Mouse (Mus musculus): ENCODE measurements around the gene Rpl35. TPM values are rescaled to one million over a fixed set of nuclear protein-coding genes. Genes with fewer than 3 reads are reported as not detected.

The Rpl35 gene
- polyA plus RNA-seq, 1 experiment from 2014 or later = 930 TPM

DNA sequence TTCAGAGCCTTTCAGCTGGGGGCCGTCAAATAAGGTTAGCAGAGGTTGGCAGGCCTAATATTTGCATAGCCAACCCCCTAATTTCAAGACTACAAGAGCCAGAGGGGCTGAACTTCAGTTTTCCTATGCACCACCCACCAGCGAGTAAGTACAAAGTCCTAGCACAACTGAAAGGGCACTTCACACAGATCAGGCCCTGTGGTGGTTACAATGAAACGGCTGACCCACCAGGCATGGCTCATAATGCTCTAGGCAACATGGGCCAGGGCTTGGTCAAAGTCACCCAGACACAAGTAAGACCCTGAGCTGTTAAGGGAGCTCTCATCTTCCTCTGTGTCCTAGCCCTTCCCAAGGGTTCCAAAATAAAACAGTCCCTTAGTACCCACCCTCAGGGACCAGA is 3.6 kb downstream of the Rpl35 start:
- no peak overlapping the region for H3K4me2 ChIP-seq (ENCODE audit: low read depth, low read length)
- peaks cover 29% of the 10 kb centered on the region for H3K4me1 ChIP-seq (replicated peaks; ENCODE audit: control insufficient read depth, insufficient read depth, low read length)
- ATAC-seq (ENCODE audit: low read depth) = no peak
- no peak overlapping the region for H3K27ac ChIP-seq (ENCODE audit: low read length)
- H3K27me3 ChIP-seq (ENCODE audit: control insufficient read depth, insufficient read depth, low read depth, low read length) = no peaks in the 10 kb centered on the region
- 75% methylated on average over 3 of the region's 3 CpGs for WGBS
- peaks cover 34% of the 10 kb centered on the region for H3K36me3 ChIP-seq (ENCODE audit: control insufficient read depth, insufficient read depth, low read length)
- H3K9ac ChIP-seq (ENCODE audit: low read length) = no peak overlapping the region
- H3K4me3 ChIP-seq (ENCODE audit: low read length) = no peak overlapping the region
- H3K9me3 ChIP-seq (ENCODE audit: control insufficient read depth, low read length) = no peaks in the 10 kb centered on the region

DNA sequence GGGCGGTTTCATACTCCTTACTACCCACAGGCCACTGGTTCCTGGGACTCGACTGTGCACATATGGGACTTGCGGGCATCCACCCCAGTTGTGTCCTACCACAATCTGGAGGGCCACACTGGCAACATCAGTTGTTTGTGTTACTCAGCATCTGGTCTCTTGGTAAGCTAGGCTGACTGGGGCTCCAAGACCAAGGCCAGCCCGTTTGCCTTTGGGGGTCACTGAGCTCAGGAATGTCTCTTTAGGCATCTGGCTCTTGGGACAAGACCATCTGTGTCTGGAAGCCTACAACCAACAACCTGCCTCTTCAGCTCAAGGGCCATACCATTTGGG is 4.9 kb downstream of the Rpl35 start:
- H3K27ac ChIP-seq (ENCODE audit: low read length) = no peak overlapping the region
- peaks cover 34% of the 10 kb centered on the region for H3K36me3 ChIP-seq (ENCODE audit: control insufficient read depth, insufficient read depth, low read length)
- H3K4me1 ChIP-seq (replicated peaks; ENCODE audit: control insufficient read depth, insufficient read depth, low read length) = peaks cover 21% of the 10 kb centered on the region
- no peaks in the 10 kb centered on the region for H3K27me3 ChIP-seq (ENCODE audit: control insufficient read depth, insufficient read depth, low read depth, low read length)
- H3K4me3 ChIP-seq (ENCODE audit: low read length) = no peak overlapping the region
- no peak for ATAC-seq (ENCODE audit: low read depth)
- WGBS = 81% methylated on average over 4 of the region's 4 CpGs
- no peaks in the 10 kb centered on the region for H3K9me3 ChIP-seq (ENCODE audit: control insufficient read depth, low read length)
- no peak overlapping the region for H3K9ac ChIP-seq (ENCODE audit: low read length)
- H3K4me2 ChIP-seq (ENCODE audit: low read depth, low read length) = no peak overlapping the region

GRCm38 (mm10) chr2:38999910-39000586 is 5.4 kb downstream of the Rpl35 start:
- Histone ChIP-seq H3K4me3 (ENCODE audit: low read length) (no peak overlapping the region), H3K4me1 (replicated peaks; ENCODE audit: control insufficient read depth, insufficient read depth, low read length) (peaks cover 21% of the 10 kb centered on the region), H3K4me2 (ENCODE audit: low read depth, low read length) (no peak overlapping the region), H3K36me3 (ENCODE audit: control insufficient read depth, insufficient read depth, low read length) (peaks cover 34% of the 10 kb centered on the region), H3K9me3 (ENCODE audit: control insufficient read depth, low read length) (no peaks in the 10 kb centered on the region), H3K27me3 (ENCODE audit: control insufficient read depth, insufficient read depth, low read depth, low read length) (no peaks in the 10 kb centered on the region), H3K27ac (ENCODE audit: low read length) (no peak overlapping the region), H3K9ac (ENCODE audit: low read length) (no peak overlapping the region)
- no peak for ATAC-seq (ENCODE audit: low read depth)
- WGBS = 67% methylated on average over 8 of the region's 8 CpGs

GRCm38 (mm10) chr2:38999381-38999780 is 6.0 kb downstream of the Rpl35 start:
- Histone ChIP-seq H3K9me3 (ENCODE audit: control insufficient read depth, low read length) (no peaks in the 10 kb centered on the region), H3K36me3 (ENCODE audit: control insufficient read depth, insufficient read depth, low read length) (peaks cover 34% of the 10 kb centered on the region), H3K9ac (ENCODE audit: low read length) (no peak overlapping the region), H3K4me1 (replicated peaks; ENCODE audit: control insufficient read depth, insufficient read depth, low read length) (peaks cover 21% of the 10 kb centered on the region), H3K4me3 (ENCODE audit: low read length) (no peak overlapping the region), H3K4me2 (ENCODE audit: low read depth, low read length) (no peak overlapping the region), H3K27ac (ENCODE audit: low read length) (no peak overlapping the region; the same call in 1 of the 2 replicates), H3K27me3 (ENCODE audit: control insufficient read depth, insufficient read depth, low read depth, low read length) (no peaks in the 10 kb centered on the region)
- no peak for ATAC-seq (ENCODE audit: low read depth)
- WGBS = 34% methylated on average over 4 of the region's 4 CpGs

GRCm38 (mm10) chr2:38997386-38998374 is 7.7 kb downstream of the Rpl35 start, which contains the start of gene Wdr38:
Gene Wdr38, plus strand, starts transcription at chr2:38997476.
- WGBS = 10% methylated on average over 33 of the region's 33 CpGs
- Histone ChIP-seq H3K36me3 (ENCODE audit: control insufficient read depth, insufficient read depth, low read length) (peaks cover 26% of the 10 kb centered on the region), H3K9me3 (ENCODE audit: control insufficient read depth, low read length) (no peaks in the 10 kb centered on the region), H3K4me3 (ENCODE audit: low read length) (peak within 1 kb of the TSS; percentile 58), H3K27me3 (ENCODE audit: control insufficient read depth, insufficient read depth, low read depth, low read length) (no peaks in the 10 kb centered on the region), H3K27ac (ENCODE audit: low read length) (peak within 1 kb of the TSS; percentile 61; the same call in 1 of the 2 replicates), H3K4me2 (ENCODE audit: low read depth, low read length) (peak within 1 kb of the TSS; percentile 76), H3K9ac (ENCODE audit: low read length) (peak within 1 kb of the TSS; percentile 72), H3K4me1 (replicated peaks; ENCODE audit: control insufficient read depth, insufficient read depth, low read length) (peaks cover 7% of the 10 kb centered on the region)
- ATAC-seq (ENCODE audit: low read depth) = peak; percentile 95

GRCm38 (mm10) chr2:38992452-38992851 is 13.0 kb downstream of the Rpl35 start:
- Histone ChIP-seq H3K36me3 (ENCODE audit: control insufficient read depth, insufficient read depth, low read length) (no peaks in the 10 kb centered on the region), H3K27ac (ENCODE audit: low read length) (no peak overlapping the region), H3K9me3 (ENCODE audit: control insufficient read depth, low read length) (no peaks in the 10 kb centered on the region), H3K4me2 (ENCODE audit: low read depth, low read length) (no peak overlapping the region), H3K4me3 (ENCODE audit: low read length) (no peak overlapping the region), H3K4me1 (replicated peaks; ENCODE audit: control insufficient read depth, insufficient read depth, low read length) (peaks cover under 1% of the 10 kb centered on the region), H3K9ac (ENCODE audit: low read length) (no peak overlapping the region), H3K27me3 (ENCODE audit: control insufficient read depth, insufficient read depth, low read depth, low read length) (no peaks in the 10 kb centered on the region)
- peak; percentile 9; the same call in 1 of the 2 replicates for ATAC-seq (ENCODE audit: low read depth)
- 21% methylated on average over 4 of the region's 4 CpGs for WGBS

- no peak overlapping the region for H3K4me3 ChIP-seq (ENCODE audit: low read length)
- no peak overlapping the region for H3K27ac ChIP-seq (ENCODE audit: low read length)
- H3K9ac ChIP-seq (ENCODE audit: low read length) = no peak overlapping the region
- H3K36me3 ChIP-seq (ENCODE audit: control insufficient read depth, insufficient read depth, low read length) = no peaks in the 10 kb centered on the region
- H3K27me3 ChIP-seq (ENCODE audit: control insufficient read depth, insufficient read depth, low read depth, low read length) = no peaks in the 10 kb centered on the region
- no peaks in the 10 kb centered on the region for H3K9me3 ChIP-seq (ENCODE audit: control insufficient read depth, low read length)
- H3K4me1 ChIP-seq (replicated peaks; ENCODE audit: control insufficient read depth, insufficient read depth, low read length) = no peaks in the 10 kb centered on the region
- H3K4me2 ChIP-seq (ENCODE audit: low read depth, low read length) = no peak overlapping the region
- 49% methylated on average over 4 of the region's 4 CpGs for WGBS
- no peak for ATAC-seq (ENCODE audit: low read depth)
These were observed 13.4 kb downstream of the Rpl35 start for GRCm38 (mm10) chr2:38992004-38992403.

DNA sequence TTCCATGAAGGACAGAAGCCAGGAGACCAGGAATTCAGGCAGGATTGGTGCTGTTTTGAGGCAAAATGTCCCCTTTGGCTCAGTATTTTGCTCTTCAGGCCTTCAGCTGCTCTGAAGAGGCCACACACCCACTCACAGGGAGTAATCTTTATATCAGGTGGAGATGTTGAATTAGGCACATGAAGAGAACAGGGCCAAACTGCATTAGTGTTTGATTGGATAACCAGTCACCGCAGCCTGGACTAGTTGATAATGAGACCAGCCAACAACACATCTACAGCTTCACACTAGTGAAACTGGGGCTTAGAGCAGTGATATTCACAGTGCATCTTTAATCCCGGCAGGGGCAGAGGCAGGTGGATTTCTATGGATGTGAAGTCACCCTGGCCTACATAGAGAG is 16.5 kb downstream of the Rpl35 start:
- Histone ChIP-seq H3K4me1 (replicated peaks; ENCODE audit: control insufficient read depth, insufficient read depth, low read length) (no peaks in the 10 kb centered on the region), H3K4me3 (ENCODE audit: low read length) (no peak overlapping the region), H3K27ac (ENCODE audit: low read length) (no peak overlapping the region), H3K9ac (ENCODE audit: low read length) (no peak overlapping the region), H3K36me3 (ENCODE audit: control insufficient read depth, insufficient read depth, low read length) (no peaks in the 10 kb centered on the region), H3K4me2 (ENCODE audit: low read depth, low read length) (no peak overlapping the region), H3K27me3 (ENCODE audit: control insufficient read depth, insufficient read depth, low read depth, low read length) (no peaks in the 10 kb centered on the region), H3K9me3 (ENCODE audit: control insufficient read depth, low read length) (no peaks in the 10 kb centered on the region)
- no peak for ATAC-seq (ENCODE audit: low read depth)
- 83% methylated on average over 2 of the region's 2 CpGs for whole genome bisulfite sequencing

DNA sequence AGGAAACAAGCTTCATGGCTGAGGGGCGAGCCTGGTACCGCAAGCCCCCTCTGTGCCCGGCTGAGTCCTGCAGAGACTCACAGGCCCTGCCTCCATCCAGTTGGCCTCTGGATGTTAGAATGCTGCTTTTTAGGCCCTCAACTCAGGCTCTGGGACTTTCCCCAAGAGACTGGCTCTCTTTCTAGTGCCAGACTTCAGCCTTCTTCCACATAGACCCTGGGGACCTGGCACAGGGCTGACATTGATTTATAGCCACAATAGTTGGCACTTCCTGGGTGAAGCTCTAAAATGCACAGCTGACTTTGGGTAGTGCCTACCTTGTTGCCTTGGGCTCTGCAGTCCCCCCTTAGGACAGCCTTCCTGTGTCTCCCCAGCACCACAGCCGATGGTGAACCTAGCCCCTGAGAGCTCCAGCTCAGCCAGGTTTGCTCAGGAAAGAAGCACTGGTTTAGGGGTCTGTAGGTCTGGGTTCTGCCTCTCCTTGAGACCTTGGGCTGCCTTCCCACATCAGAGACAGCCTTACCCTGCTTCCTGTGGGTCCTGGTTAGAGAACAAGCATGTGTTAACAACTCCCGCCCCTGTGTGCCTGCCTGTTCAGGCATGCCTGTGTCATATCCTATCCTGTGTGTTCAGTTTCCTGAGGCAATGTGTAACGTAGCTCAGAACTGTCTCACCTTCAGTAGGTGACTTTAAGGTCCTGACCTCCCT is 17.5 kb downstream of the Rpl35 start:
- 69% methylated on average over 6 of the region's 6 CpGs for WGBS
- Histone ChIP-seq H3K27me3 (ENCODE audit: control insufficient read depth, insufficient read depth, low read depth, low read length) (no peaks in the 10 kb centered on the region), H3K36me3 (ENCODE audit: control insufficient read depth, insufficient read depth, low read length) (no peaks in the 10 kb centered on the region), H3K4me3 (ENCODE audit: low read length) (no peak overlapping the region), H3K9ac (ENCODE audit: low read length) (no peak overlapping the region), H3K4me2 (ENCODE audit: low read depth, low read length) (no peak overlapping the region), H3K9me3 (ENCODE audit: control insufficient read depth, low read length) (peaks cover 3% of the 10 kb centered on the region; the same call in 1 of the 2 replicates), H3K4me1 (replicated peaks; ENCODE audit: control insufficient read depth, insufficient read depth, low read length) (no peaks in the 10 kb centered on the region), H3K27ac (ENCODE audit: low read length) (no peak overlapping the region)
- no peak for ATAC-seq (ENCODE audit: low read depth)

All from lung, embryonic 16.5 days (tissue).